Mouse (Mus musculus) E14TG2a.4 (cell line): ENCODE results near the gene Dennd4b.

ENCODE experiments used
- CTCF ChIP-seq: conservative IDR thresholded peaks from 2 replicates; pipeline ENCODE4 v1.5.1; 2014; ENCODE audit warnings: low read length
- POU5F1 ChIP-seq: IDR thresholded peaks from 2 replicates; pipeline ENCODE4 v1.6.1; 2014; ENCODE audit warnings: low read length, borderline replicate concordance

- TF ChIP-seq CTCF (no peak), POU5F1 (no peak)
These were observed 12.8 kb downstream of the Dennd4b start for GRCm38 (mm10) chr3:90277793-90278192.
